Mouse (Mus musculus): ENCODE measurements around the gene Idh3g.

The Idh3g gene

GRCm38 (mm10) chrX:73786364-73787224, at the start of gene Idh3g, which contains the start of gene Ssr4:
Gene Idh3g, minus strand, starts transcription at chrX:73786897.
Gene Ssr4, plus strand, starts transcription at chrX:73787028.
- DNase-seq (ENCODE audit: low read depth, low spot score), result peak; percentile 98

- no peak for DNase-seq (ENCODE audit: low read depth, low spot score)
Observed at GRCm38 (mm10) chrX:73835731-73836130, 49.0 kb upstream of the Idh3g start.

GRCm38 (mm10) chrX:73824185-73825151, 37.8 kb upstream of the Idh3g start, which contains the start of gene Pdzd4:
Gene Pdzd4, minus strand, starts transcription at chrX:73824969.
- DNase-seq (ENCODE audit: low read depth, low spot score), result peak; percentile 3

- no peak for DNase-seq (ENCODE audit: low read depth, low spot score)
Observed at GRCm38 (mm10) chrX:73823747-73824146, 37.0 kb upstream of the Idh3g start.

- no peak for DNase-seq (ENCODE audit: low read depth, low spot score)
Observed at GRCm38 (mm10) chrX:73816596-73817314, 30.1 kb upstream of the Idh3g start.

GRCm38 (mm10) chrX:73815072-73815471, 28.4 kb upstream of the Idh3g start:
- no peak for DNase-seq (ENCODE audit: low read depth, low spot score)

GRCm38 (mm10) chrX:73805814-73806213, 19.1 kb upstream of the Idh3g start:
- DNase-seq (ENCODE audit: low read depth, low spot score), result no peak

GRCm38 (mm10) chrX:73798502-73798901, 11.8 kb upstream of the Idh3g start:
- DNase-seq (ENCODE audit: low read depth, low spot score), result peak; percentile 55

GRCm38 (mm10) chrX:73797511-73797910, 10.8 kb upstream of the Idh3g start:
- DNase-seq (ENCODE audit: low read depth, low spot score), result no peak

GRCm38 (mm10) chrX:73793505-73793904, 6.8 kb upstream of the Idh3g start:
- no peak for DNase-seq (ENCODE audit: low read depth, low spot score)

GRCm38 (mm10) chrX:73793039-73793438, 6.3 kb upstream of the Idh3g start:
- DNase-seq (ENCODE audit: low read depth, low spot score), result no peak

- no peak for DNase-seq (ENCODE audit: low read depth, low spot score)
Observed at GRCm38 (mm10) chrX:73788501-73788900, 1.8 kb upstream of the Idh3g start.

- DNase-seq (ENCODE audit: low read depth, low spot score), result no peak
Observed at GRCm38 (mm10) chrX:73787225-73787558, 495 bp upstream of the Idh3g start.

GRCm38 (mm10) chrX:73785666-73786065, 1.0 kb downstream of the Idh3g start:
- no peak for DNase-seq (ENCODE audit: low read depth, low spot score)

- DNase-seq (ENCODE audit: low read depth, low spot score), result no peak
Observed at GRCm38 (mm10) chrX:73782227-73782626, 4.5 kb downstream of the Idh3g start.

GRCm38 (mm10) chrX:73774802-73775483, 11.8 kb downstream of the Idh3g start:
- DNase-seq (ENCODE audit: low read depth, low spot score), result peak; percentile 22

GRCm38 (mm10) chrX:73774168-73774760, 12.4 kb downstream of the Idh3g start, which contains the start of gene Srpk3:
Gene Srpk3, plus strand, starts transcription at chrX:73774405.
- peak; percentile 72 for DNase-seq (ENCODE audit: low read depth, low spot score)

GRCm38 (mm10) chrX:73767267-73767666, 19.4 kb downstream of the Idh3g start:
- DNase-seq (ENCODE audit: low read depth, low spot score), result no peak

GRCm38 (mm10) chrX:73765311-73765710, 21.4 kb downstream of the Idh3g start:
- peak; percentile 71 for DNase-seq (ENCODE audit: low read depth, low spot score)

GRCm38 (mm10) chrX:73758611-73759290, 27.9 kb downstream of the Idh3g start:
- DNase-seq (ENCODE audit: low read depth, low spot score), result no peak
